Mouse (Mus musculus) mesoderm, embryonic 11.5 days (tissue): Measurements from ENCODE around the gene Nptn.
A peak's percentile ranks its signal among the peaks of the same experiment; 100 is the strongest.

ENCODE experiments used
- DNase-seq: peaks from one replicate; pipeline ENCODE4 v3.0.0-alpha.2; 2012; ENCODE audit warnings: low read depth, low spot score

The Nptn gene

DNA sequence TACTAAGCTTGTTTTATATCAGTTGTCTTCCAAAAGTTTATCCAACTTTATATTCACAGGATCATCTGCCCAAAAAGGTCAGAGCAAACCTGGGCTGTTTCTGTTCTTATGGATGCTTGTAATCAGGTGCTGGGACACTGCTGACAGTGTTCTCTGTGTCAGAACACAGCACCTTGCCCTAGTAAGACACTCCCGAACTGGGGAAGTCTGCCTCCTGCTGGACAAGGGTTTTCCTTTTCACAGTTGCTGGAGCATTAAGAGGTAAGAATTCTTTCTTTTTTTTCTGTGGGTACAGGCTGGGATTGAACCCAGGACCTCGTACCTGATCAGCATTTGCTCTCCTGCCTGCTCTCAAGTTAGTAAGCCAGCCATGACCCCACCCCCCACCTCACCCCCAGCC lies 74.4 kb downstream of the Nptn start:
- no peak for DNase-seq

DNA sequence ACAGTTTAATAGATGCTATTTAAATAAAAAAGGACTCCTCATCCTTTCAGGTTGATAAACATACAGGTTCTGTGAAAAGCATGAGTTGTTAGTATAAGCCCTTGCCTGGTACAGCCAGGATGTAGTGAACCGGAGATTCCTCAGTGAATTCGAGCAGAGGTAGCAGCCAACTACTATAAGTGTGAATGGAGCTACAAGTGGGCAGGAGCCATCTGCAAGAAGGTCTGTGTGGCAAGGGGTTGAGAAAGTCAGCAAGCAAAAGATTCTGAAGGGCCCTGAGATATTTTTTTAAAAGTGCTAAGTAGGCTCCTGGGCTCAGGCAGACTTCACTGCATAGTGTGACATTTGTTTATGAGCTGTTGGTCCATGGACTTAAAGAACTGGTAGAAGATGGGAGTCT lies 74.8 kb downstream of the Nptn start:
- no peak for DNase-seq

DNA sequence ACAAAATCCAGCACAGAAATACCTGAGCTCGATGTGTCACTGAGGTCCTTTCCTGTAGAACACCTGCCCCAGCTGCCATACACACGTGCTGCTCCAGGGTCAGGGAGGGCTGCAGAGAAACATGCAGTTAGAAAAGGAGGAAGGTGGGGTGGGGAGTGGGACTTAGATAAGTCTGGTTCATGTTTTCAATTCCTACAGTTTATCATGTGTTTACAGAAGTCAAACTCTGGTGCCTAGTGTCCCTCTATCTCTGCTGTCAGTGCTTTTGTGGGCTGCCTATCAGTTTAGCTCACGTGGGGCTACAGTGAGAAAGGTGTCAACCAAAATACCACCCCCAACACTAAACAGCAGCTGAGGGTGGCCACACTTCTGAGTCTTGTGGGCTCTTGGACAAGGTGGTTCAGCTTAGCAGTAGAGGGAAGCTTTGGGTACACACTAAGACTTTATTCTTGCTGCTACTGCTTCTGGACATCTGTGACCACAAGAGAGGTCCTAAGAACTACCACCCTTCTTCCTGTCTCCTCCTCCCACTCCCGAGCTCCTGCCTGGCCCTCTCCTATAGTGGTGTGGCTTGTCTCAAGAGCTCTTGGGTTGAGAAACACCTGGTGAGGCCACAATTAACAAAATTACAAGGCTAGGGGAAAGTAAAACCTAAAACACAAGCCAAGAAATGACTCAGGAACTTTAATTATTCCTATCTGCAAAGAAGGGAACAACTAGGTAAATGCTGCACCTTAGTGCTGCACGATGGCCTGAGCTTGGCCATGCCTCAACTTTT lies 75.9 kb downstream of the Nptn start:
- no peak for DNase-seq

DNA sequence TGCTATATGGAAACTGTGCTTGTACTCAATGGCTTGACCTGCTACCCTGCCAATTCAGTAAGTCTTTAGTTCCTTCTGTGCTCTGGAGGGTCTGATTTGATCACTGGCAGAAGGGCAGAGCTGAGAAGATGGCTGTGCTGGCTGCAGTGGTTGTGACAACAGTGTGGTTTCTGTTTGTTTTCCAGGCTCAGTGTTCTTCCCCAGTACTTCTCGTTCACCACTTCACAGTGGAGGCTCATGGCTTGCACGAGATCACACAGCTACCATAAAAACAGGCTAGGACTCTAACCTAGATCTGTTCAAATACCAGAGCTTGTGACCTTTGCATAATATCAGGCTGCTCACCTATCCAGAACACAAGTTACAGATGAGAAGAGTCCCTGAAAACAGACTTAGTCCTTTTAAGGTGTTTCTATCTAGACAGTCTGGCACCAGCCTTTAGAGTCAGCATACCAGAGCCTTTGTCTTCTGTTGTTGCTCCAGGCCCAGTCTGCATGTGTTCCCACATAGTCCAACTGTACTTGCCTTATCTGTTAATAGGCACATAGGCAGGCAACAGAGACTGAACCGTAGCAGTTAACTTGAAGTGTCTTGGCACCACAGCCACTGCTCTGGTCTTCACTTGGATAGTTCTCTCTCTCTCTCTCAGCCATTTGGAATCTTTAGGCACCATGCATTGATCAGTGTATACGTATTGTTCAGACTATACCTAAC lies 76.7 kb downstream of the Nptn start:
- DNase-seq: no peak

DNA sequence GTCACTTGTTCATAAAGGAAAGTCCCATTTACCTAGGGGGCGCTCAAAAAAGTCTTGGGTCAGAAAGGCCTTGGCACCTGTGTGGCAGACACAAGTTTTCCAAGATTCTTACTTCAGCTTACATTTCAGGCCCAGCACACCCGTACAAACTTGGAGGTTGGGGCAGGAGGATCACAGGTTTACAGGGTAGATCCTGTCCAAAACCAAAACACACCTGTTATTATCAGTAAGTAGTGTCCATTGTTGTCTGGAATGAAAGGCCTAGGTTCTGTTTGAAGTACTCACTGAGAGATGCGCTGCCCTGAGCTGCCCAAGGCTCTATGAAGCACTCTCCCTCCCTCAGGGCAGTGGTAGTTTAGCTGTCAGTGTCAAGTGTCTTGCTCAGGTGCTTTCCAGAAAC lies 77.3 kb downstream of the Nptn start:
- no peak for DNase-seq

DNA sequence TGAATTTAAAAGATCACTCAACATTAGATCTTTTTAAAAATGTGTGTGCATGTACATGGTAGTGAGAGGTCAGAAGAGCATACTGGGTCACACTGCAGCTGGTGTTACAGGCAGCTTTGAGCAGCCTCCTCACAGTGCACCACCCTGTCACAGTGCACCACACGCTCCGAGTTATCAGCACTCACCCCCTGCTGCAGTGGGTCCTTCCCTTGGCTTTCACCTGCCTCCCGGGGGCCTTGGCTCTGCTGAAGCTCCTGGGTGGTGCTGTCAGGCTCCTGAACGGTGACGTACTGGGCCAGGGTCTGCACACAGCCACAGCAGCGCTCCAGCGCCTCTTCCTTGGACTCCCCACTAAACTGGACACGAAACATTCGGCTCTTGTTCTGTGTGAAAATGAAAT lies 77.9 kb downstream of the Nptn start:
- no peak for DNase-seq

DNA sequence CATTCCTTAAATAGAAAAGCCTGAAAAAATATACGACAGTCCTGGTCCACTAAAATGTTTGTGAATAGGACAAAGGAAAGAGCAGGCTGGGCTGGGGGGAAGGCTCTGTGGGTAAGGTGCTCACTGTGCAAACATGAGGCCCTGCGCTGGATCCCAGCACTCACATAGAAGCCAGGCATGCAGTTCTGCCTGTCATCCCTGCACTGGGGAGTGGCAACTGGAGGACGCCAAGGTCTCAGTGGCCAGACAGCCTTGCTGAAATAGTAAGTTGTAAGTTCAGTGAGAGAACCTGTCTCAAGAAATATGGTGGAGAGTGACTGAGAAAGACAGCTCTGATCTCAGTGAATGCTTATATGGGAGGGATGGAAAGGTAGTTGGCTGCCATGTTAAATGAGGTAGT lies 78.6 kb downstream of the Nptn start:
- DNase-seq: no peak

DNA sequence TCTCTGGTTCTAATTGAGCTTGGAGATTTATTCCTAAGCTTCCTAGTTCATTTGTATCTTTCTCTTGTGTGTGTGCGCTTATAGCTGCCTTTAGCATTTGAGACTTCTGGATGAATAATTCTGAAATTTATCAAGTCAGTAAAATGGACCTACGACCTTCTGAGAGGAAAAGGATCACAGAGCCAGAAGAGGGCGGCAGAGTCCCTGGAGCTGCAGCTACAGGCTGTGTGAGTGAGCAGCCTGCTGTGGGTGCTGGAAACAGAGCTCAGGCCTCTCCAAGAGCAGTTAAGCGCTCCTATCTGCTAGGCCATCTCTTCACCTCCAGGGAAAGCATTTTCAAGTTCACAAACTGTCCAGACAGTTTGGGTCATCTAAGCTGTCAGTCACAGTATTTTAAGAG lies 80.0 kb downstream of the Nptn start:
- DNase-seq: no peak

DNA sequence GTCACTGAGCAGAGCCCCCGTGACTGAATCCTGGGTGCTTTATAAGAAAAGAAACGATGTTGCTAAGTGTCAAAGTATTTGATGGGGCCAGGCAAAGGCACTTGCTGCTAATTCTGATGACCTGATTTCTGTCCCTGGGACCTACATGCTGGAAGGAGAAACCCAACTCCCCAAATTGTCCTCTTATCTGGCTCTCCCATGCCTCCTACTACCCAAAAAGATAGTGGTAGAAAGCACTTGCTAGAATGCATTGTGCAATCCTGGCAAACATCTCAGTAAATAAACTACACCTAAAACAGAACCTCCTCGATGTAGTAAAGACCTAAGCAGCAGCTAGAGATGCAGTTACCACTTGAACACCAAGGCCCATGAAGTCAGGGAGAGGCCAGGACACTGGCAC lies 80.8 kb downstream of the Nptn start:
- no peak for DNase-seq

DNA sequence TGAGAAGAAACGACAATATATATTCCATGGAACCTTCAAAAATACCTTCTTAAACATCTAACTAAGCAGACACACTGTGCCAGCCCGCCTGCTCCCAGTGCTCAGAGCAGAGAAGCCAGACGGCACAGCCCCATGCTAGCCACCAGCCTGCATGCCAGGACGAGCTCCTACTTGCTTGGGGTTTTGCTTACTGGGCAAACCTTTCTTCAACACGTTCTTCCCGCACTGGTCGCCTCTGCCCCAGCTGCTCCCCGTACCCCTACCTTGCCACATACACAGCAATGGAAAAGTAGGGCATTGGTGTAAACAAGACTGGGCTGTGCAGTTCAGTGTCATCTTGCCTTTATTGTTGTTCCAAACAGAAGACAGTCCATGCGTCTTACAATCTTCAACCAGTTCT lies 83.5 kb downstream of the Nptn start:
- no peak for DNase-seq

DNA sequence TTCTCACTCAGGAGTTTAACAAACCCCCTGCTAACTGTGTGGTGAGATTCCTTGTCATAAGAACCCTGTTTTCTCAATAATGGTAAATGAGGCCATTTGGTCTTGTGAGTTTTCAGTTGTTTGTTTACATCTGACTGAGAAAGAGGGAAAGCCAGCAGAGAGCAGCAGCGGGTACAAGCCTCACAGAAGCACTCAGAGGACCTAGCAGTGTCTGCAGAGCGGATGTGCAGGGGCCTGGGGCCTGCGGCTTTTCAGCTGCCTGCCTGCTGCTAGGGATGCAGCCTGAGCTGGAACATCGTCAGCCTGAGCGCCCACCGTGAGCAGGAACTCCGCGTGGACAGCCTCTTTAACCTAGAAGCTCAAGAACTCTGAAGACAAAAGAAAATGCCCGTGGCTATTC lies 84.2 kb downstream of the Nptn start:
- no peak for DNase-seq

DNA sequence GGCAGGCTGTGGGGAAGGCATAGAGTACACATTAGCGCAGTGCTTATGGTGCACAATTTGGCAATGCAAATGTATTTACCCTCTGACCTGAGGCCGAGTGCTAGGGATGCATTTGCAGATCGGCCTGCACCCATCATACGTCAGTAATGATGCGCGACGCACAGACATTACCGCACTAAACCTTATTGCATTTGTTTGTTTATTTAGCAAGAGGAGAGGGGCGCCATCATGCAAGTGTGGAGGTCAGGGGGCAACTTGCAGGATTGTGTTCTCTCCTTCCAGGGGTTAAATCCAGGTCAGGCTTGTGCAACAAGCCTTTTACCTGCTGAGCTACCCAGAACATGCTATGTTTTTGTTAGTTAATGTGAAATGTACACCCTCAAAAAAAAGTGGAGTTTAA lies 85.2 kb downstream of the Nptn start:
- peak; percentile 27 for DNase-seq

DNA sequence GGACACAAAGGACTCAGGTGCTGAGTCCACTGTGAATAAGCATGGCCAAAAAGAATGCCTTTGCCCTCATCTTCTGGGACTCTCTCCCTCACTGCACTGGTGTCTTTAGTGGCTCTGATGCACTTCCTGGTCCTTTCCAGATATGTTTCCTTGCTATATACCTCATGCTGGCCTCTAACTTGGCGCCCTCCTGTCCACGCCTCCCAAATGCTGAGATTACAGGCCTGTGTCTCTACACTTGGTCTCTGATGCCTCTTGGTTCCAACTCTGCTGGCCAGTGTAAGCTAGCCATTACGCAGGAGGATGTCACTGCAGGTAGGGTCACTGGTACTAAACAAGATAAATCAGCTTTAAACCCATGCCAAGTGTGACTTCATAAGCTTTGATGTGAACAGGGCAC lies 86.1 kb downstream of the Nptn start:
- no peak for DNase-seq

DNA sequence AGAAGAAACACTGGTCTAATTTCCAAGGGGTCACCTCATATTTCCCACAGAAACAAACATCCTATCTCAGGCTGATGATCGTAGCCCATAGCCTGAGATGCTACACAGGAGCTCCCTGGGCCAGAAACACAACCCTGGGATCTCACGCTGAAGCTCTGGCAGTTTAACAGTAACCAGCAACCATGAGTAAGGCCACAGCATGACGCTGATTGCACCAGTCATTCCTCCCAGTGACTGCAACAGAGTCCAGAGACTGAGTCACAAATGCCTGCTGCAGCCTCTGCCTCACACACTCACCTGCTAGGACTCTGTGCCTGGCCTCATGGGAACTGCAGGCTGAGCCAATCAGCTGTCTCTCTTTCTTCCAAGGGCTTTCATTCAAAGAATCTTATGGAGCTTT lies 87.0 kb downstream of the Nptn start:
- DNase-seq: no peak

DNA sequence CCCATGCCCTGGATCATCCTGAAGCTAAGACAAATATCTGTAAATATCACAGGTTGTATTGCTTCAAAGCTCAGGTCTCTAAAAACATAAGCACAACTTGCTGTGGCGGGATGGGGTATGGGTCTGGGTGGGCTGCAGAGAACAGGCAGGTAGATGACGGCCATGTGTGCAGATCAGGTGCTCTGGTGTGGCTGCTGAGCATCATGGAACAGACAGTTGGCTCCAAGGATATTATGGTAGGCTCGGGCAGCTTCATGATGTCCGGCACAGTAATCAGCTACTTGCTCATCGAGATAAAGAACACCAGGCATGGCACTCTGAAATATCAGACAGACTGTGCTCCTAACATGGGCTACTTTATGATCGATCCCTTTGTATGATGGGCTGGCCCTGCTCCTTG lies 87.8 kb downstream of the Nptn start:
- DNase-seq: no peak

DNA sequence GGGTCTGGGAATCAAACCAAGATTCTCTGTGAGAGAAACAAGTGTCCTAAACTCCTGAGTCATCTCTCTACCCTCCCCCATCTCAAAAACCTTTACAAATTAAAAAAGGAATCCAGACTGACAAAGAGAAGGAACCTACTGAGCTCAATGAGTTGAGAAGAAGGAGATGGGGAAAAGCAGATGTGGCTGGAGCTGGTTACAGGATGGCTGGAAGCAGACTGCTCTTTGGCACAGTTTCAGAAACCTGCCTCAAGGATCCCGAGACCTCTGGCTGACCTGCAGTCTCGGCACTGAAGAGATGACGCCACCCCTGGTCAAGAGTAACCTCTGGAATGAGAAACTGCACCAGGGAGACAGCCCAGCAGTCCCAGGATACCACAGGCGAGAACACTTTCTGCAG lies 90.4 kb downstream of the Nptn start:
- no peak for DNase-seq

DNA sequence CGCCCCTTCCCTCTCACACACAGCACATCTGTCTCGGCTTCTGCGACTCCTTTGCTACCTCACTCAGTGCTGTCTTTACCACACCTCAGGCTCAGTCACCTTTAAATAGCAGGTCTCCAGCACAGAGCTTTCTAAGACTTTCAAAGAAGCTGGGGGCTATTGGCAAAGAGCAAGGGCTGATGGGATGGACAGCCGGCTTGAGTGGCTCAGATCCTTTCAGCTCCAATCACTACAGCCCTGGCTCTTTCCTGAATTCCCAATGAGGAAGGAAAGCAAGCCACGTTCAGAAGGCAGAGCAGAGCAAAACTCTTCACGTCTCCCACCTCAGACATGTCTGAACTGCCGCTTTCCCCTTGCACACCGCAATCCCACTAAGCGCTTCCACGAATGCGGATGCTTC lies 92.7 kb downstream of the Nptn start:
- DNase-seq: no peak

DNA sequence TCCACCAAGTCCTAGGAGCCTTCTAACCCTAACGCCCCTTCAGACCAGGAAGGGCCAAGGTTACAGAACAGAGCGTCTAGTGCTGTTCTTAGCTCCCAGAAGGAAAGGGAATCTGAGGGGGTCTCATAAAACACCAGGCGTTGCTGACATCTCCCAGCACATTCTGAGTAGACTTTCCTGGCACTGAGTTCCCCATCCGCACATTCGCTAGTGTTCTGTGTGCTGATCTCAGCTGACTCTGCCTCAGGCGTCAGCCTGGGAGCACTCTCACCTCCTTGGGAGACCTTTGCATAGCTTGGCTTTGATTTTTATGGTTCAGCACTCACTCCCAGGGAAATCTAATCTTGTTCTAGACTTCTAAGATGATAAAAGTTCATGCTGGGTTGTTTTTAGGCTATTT lies 93.3 kb downstream of the Nptn start:
- no peak for DNase-seq

DNA sequence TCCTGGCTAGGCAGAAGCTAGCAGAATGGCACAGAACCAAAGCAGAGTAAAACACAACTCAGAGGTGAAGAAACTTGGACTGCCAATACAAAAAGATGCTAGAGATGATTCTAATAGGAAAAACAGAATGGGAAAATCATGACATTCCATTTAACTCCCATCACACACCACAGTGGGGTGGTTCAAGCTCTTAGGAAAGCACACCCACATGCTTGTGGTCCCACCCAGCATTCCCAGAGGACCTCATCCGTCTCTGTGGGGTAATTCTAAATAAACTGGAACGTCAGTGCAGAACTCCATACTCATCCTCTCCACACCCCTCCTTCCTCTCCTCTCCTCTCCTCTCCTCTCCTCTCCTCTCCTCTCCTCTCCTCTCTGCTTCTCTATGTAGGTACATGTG lies 99.4 kb downstream of the Nptn start:
- no peak for DNase-seq

DNA sequence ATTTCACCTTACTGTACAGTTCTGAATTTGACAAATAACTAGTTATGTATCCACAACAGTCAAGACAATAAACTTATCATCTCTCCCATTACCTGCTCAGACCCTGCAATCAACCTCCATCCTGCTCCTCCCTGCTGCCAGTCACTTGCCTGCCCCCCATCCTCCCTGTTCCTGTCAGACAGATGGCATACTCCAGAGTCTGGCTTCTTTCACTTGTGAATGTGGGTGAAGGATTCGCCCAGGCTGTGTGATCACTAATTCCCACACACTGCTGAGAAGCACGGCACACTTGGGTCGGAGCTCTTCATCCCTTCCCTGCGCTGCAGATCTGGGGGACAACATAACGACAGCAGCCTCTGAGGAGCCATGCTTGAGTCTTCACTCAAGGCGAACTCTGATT lies 100.1 kb downstream of the Nptn start:
- no peak for DNase-seq

DNA sequence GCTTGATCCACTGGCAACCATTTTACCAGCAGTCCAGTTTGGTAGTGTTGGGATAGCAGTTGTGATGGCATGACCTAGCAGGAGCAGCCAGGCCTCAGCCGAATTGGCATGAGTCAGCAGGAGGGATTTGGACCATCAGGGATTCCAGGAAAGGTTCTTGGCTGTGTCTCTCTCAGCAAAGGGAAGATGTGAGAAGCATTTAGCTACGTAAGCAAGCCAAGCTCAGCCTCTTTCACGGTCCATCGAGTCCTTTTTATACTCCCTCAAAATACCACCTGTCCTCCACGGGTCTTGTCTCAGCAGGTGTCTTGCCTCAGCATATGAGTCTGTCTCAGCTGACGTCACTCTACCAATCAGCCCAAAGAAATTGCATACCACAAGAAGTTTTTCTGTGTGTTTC lies 101.3 kb downstream of the Nptn start:
- no peak for DNase-seq

DNA sequence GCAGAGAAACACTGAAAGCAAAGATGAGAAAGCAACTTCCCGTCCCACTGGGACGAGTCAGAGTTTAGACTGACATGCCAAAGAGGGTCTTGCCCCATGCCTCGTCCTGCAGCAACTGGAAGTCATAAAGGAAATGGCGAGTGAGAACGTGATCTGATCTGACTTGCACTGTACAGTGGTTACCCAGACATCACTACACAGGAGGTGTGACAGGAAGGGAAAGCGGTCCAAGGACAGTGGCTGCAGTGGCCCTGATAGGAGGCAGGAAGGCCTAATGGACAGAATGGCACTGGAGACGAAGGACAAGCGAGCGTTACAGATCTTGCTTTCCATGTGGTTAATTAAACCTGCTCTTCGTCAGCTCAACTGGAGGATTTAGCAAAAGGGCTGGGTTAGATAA lies 103.2 kb downstream of the Nptn start:
- DNase-seq: no peak

DNA sequence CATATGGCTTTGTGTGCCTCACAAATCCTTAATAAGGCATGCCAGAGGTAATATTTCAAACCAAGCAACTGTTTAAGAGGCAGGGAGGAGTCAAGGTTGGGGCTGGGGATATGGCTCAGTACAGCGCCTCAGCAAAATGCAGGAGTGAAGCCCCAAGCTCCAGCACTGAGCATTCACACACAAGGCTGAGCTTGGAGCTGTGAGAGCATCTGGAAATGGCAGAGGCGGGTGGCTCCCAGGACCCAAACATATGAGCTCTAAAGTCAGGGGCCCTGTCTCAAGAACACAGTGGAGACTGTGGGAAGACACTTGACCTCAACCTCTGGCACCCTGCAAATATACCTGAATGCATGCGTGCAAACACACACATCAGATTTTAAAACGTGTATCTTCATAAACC lies 106.0 kb downstream of the Nptn start:
- no peak for DNase-seq

DNA sequence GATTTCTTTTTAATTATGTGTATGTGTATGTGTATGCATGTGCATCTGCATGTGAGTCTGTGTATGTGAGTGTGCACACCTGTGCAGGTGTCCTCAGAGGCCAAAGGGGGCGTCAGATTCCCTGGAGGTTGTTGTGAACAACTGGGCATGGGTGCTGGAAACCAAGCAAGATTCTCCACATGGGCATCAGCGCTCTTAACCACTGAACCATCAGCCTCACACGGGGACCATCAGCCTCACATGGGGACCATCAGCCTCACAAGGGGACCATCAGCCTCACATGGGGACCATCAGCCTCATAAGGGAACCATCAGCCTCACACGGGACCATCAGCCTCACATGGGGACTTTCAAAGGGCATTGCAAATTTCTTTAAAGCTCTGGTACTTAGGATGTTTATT lies 108.7 kb downstream of the Nptn start:
- no peak for DNase-seq
